In the genomic region with DNA sequence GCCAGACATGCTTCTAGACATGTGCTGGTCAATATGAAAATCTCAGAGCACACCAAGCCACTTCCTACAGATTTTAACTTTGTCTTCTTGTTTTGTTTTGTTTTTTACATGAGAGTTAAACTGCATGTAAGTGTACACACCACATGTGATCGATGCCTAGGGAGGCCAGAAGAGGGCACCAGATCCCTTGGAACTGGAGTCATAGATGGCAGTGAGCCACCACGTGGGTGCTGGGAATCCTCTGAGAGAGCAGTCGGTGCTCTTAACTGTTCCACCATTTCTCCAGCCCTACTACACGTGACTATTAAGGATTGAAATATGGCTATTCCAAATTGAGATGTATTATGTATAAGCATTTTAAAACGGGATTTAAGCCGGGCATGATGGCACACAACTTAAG, we compare ENCODE assay signal across 8 mouse cellular contexts. TPM values are rescaled to one million over a fixed set of nuclear protein-coding genes. Genes with fewer than 3 reads are reported as not detected.
DNase-seq lines count a peak whose midpoint lies in the region; ATAC-seq and TF ChIP-seq lines count a peak whose summit lies in the region.
"Had no signal": no experiment of that assay in that cellular context is flagged by ENCODE, and none has a peak within 500 bp of the region (broad histone marks: within the 10 kb centered on the region; RNA-seq: fewer than 3 reads in every experiment).

No protein-coding gene starts in this region.

- intact Hi-C loops in left cerebral cortex, postnatal 36 days (cut with DNase I): no loop called here

- H3K9me3 ChIP-seq in intestine, postnatal 0 days (ENCODE audit: control insufficient read depth): no peaks in the 10 kb centered on the region
- no peaks in the 10 kb centered on the region for H3K9me3 ChIP-seq in intestine, embryonic 16.5 days (ENCODE audit: control insufficient read depth, low read length)
- H3K9me3 ChIP-seq: hindbrain, embryonic 15.5 days had no signal

- H3K36me3 ChIP-seq in intestine, postnatal 0 days (ENCODE audit: control insufficient read depth, insufficient read depth): peaks cover 21% of the 10 kb centered on the region
- H3K36me3 ChIP-seq in intestine, embryonic 16.5 days (ENCODE audit: control insufficient read depth, insufficient read depth, low read length): peaks cover 3% of the 10 kb centered on the region; the same call in 1 of the 2 replicates
- H3K36me3 ChIP-seq: hindbrain, embryonic 15.5 days had no signal

- DNase-seq in 3T3-L1 (ENCODE audit: low read depth, low spot score): peak; percentile 49
- DNase-seq in 416B (ENCODE audit: low read depth): peak; percentile 36
- DNase-seq in adipocyte (ENCODE audit: low spot score): peak; percentile 40
- no peak for DNase-seq in left cerebral cortex, postnatal 36 days (ENCODE audit: low spot score in 2 of 2)

- 83% methylated on average over 6 of the region's 6 CpGs for WGBS in intestine, postnatal 0 days
- WGBS in intestine, embryonic 16.5 days: 81% methylated on average over 6 of the region's 6 CpGs

- no peak overlapping the region for H3K9ac ChIP-seq in intestine, postnatal 0 days (ENCODE audit: low read depth, low read length)
- H3K9ac ChIP-seq in intestine, embryonic 16.5 days (ENCODE audit: low read depth, low read length): no peak overlapping the region

- TF ChIP-seq CTCF in intestine, postnatal 0 days (IDR thresholded peaks at IDR 0.05; ENCODE audit: low read depth): peak; percentile 59

- H3K27ac ChIP-seq in intestine, postnatal 0 days (ENCODE audit: low read depth, low read length): no peak overlapping the region
- H3K27ac ChIP-seq in intestine, embryonic 16.5 days (ENCODE audit: low read length): no peak overlapping the region
- H3K27ac ChIP-seq: hindbrain, embryonic 15.5 days had no signal

- H3K4me2 ChIP-seq in intestine, postnatal 0 days (replicated peaks; ENCODE audit: low read depth): no peak overlapping the region
- H3K4me2 ChIP-seq in intestine, embryonic 16.5 days (ENCODE audit: low read depth, low read length): no peak overlapping the region

- H3K4me3 ChIP-seq in intestine, postnatal 0 days (ENCODE audit: low read depth, low read length): no peak overlapping the region
- H3K4me3 ChIP-seq in intestine, embryonic 16.5 days (ENCODE audit: low read length): no peak overlapping the region

- ATAC-seq in intestine, postnatal 0 days: no peak
- no peak for ATAC-seq in intestine, embryonic 16.5 days
- ATAC-seq in megakaryocyte, adult 5-6 weeks (ENCODE audit: poor library complexity, severe bottlenecking): no peak

- no peaks in the 10 kb centered on the region for H3K27me3 ChIP-seq in intestine, postnatal 0 days (replicated peaks; ENCODE audit: control insufficient read depth, insufficient read depth, low read length)
- no peaks in the 10 kb centered on the region for H3K27me3 ChIP-seq in intestine, embryonic 16.5 days (replicated peaks; ENCODE audit: control insufficient read depth, insufficient read depth, low read length)
- H3K27me3 ChIP-seq: hindbrain, embryonic 15.5 days had no signal

- H3K4me1 ChIP-seq in intestine, postnatal 0 days (replicated peaks; ENCODE audit: control insufficient read depth, insufficient read depth, low read length): no peaks in the 10 kb centered on the region
- peaks cover 4% of the 10 kb centered on the region for H3K4me1 ChIP-seq in intestine, embryonic 16.5 days (ENCODE audit: control insufficient read depth, insufficient read depth, low read length)

RNA-seq across cellular contexts. Expression of gene Mrm1, which starts 2.0 kb away (rescaled TPM):
- 7.1 and 8.9 TPM in 2 replicates for polyA plus RNA-seq in intestine, postnatal 0 days (2015; fragmentation: Nextera tagmentation; extraction: Ambion mirVana)
- 14.6 and 15.0 TPM in 2 replicates for polyA plus RNA-seq in intestine, embryonic 16.5 days (2015; fragmentation: Nextera tagmentation; extraction: Ambion mirVana)
- 2.5 and 6.6 TPM in 2 replicates for total RNA-seq in megakaryocyte, adult 5-6 weeks (2015)
- 4.2 and 5.8 TPM in 2 replicates for total RNA-seq in megakaryocyte, adult 5-6 weeks (2017)
- total RNA-seq in left cerebral cortex, postnatal 36 days (2021): 10 to 100 TPM; 19.3 to 19.4 TPM

RNA-seq across cellular contexts. Expression of gene Dhrs11, which starts 11.4 kb away (rescaled TPM):
- 129 and 141 TPM in 2 replicates for polyA plus RNA-seq in intestine, postnatal 0 days (2015; fragmentation: Nextera tagmentation; extraction: Ambion mirVana)
- polyA plus RNA-seq in intestine, embryonic 16.5 days (2015; fragmentation: Nextera tagmentation; extraction: Ambion mirVana): 105 and 126 TPM in 2 replicates
- 24.0 and 26.1 TPM in 2 replicates for total RNA-seq in megakaryocyte, adult 5-6 weeks (2015)
- total RNA-seq in megakaryocyte, adult 5-6 weeks (2017): 10.2 and 15.0 TPM in 2 replicates
- total RNA-seq in left cerebral cortex, postnatal 36 days (2021): 1 to 10 TPM; 6.7 to 8.6 TPM

RNA-seq across cellular contexts. Expression of gene Ggnbp2, which starts 53.3 kb away (rescaled TPM):
- 75.0 and 89.9 TPM in 2 replicates for polyA plus RNA-seq in intestine, postnatal 0 days (2015; fragmentation: Nextera tagmentation; extraction: Ambion mirVana)
- polyA plus RNA-seq in intestine, embryonic 16.5 days (2015; fragmentation: Nextera tagmentation; extraction: Ambion mirVana): 73.7 and 76.8 TPM in 2 replicates
- total RNA-seq in megakaryocyte, adult 5-6 weeks (2015): 129 and 131 TPM in 2 replicates
- total RNA-seq in megakaryocyte, adult 5-6 weeks (2017): 164 and 179 TPM in 2 replicates
- total RNA-seq in left cerebral cortex, postnatal 36 days (2021): 10 to 100 TPM; 75.9 to 93.3 TPM

Comparison
In these comparisons a context has a peak if more than half of its experiments do, and no peak if none do; other contexts are left out.
1. DNase-seq: peak in 3T3-L1 (single experiment), 416B (single experiment) and adipocyte (single experiment); none in left cerebral cortex, postnatal 36 days (0 of 2).